Mouse (Mus musculus) layer of hippocampus, postnatal 10 days (tissue): ENCODE measurements around the gene Gucd1. TPM values are rescaled to one million over a fixed set of nuclear protein-coding genes. Genes with fewer than 3 reads are reported as not detected.
"Not testable (repeated sequence)": the region's sequence is repeated elsewhere in the genome, so short reads cannot be mapped to it uniquely, and the experiment has no call there.

Experiments
- DNase-seq, 2 experiments: peaks; one replicate each; pipeline ENCODE4 v3.0.0; 2021; ENCODE audit warnings: low spot score in 2 of 2
- total RNA-seq, 2 experiments: library from RNA; stranded (reverse); gene quantifications; 2 replicates each; pipeline ENCODE4 v1.2.3; 2021

The Gucd1 gene
- total RNA-seq, 2 experiments from 2014 or later = 19.4 to 23.7 TPM

DNA sequence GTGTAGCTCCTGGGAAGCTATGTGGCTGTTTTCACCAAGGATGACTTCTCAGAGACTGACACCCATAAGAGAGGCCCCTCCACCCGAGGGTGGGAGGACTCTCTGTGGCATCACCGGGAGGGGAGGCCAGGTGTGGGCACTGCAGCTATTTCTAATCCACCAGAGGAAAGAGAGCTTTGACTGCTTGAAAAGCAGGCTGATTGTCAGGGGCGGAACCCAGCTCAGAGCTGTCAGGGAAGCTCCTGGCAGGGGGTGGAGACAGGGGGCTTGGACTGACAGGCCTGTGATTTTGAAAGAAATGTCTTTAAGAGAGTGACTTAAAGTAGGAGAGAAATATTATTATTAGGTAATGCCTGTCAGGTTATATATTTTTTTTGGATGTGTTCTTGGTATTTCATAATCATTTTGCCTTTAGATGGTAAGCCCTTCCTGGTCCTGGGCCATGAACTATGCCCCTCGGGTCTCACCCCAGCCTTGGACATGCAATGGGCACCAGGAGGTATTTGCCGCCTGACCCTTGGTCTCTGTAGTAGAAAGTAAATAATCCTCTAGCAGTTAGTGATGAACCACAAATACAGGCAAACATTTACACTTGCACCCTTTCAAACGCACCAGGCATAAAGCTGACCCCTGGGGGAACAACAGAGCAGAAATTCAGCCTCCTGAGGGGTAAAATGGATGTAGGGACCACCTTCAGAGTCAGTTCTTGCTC, 42.5 kb downstream of the Gucd1 start:
- not testable (repeated sequence) for DNase-seq

DNA sequence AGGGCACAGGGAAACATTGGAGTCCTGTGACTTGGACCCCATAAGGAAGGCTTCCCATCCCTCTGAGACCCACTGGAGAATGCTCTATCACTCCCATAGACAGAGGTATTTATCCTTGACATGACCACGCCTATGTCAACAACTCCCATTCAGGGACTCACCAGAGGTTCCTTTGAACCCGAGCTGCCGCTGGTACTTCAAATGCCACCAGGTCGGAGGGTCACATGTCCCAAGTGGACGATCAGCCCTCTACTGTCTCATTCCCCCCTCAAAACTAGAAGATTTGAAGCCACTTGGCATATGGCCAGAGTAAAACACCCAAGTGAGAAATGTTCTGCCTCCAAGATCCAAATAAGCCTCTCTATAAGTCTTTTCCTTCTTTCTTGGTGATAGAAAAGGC, 43.2 kb downstream of the Gucd1 start:
- no peak for DNase-seq

GRCm38 (mm10) chr10:75473411-75473810, 44.4 kb downstream of the Gucd1 start:
- DNase-seq = no peak

- DNase-seq = peak; percentile 25 to 49
These were observed 51.8 kb downstream of the Gucd1 start for GRCm38 (mm10) chr10:75465781-75466550.

- DNase-seq = no peak
These were observed 55.0 kb downstream of the Gucd1 start for GRCm38 (mm10) chr10:75462728-75463127.

- DNase-seq = no peak
These were observed 59.4 kb downstream of the Gucd1 start for GRCm38 (mm10) chr10:75458329-75458728.

DNA sequence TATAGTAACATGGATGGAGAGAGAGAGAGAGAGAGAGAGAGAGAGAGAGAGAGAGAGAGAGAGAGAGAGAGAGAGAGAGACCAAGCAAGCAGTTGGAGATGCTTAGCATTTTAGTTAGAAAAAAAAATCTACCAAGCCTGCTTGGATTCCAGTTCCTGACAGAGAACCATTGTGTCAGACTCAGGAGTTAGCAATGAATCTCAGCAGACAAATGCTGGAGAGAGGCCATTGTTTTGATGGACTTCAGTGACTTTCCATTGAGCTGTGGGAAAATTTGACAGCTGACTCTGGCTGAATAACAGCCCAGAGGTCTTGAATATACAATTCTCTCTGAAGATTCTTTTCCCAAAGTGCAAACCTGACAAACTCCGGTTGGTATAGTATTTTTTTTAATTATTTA, 59.9 kb downstream of the Gucd1 start:
- DNase-seq = no peak

GRCm38 (mm10) chr10:75456061-75456831, 61.5 kb downstream of the Gucd1 start:
- DNase-seq = not testable (repeated sequence)

- DNase-seq = peak in 1 of 2 experiments; percentile 54
These were observed 66.6 kb downstream of the Gucd1 start for GRCm38 (mm10) chr10:75451036-75451786.

DNA sequence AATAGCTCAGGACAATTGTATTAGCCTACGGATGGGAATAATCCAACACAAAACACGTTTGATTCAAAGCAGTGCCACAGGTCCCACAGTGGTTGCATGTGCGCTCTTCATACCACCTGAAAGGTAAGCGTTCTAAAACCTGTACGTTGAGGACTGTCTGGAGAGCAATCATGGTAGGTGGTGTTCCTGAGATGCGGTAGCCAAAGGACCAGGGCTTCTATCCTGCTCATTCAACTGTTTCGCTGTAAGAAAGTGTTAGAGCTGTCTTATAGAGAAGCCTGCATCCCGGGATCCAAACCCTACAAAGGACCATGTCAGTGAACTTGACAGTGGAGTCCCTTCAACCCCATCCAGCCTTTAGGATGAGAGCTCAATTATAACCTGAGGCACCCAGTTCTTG, 67.4 kb downstream of the Gucd1 start:
- no peak for DNase-seq

- DNase-seq = no peak
These were observed 68.9 kb downstream of the Gucd1 start for GRCm38 (mm10) chr10:75448806-75449420.

- no peak for DNase-seq
These were observed 70.3 kb downstream of the Gucd1 start for GRCm38 (mm10) chr10:75447489-75447888.

- DNase-seq = no peak
These were observed 71.2 kb downstream of the Gucd1 start for GRCm38 (mm10) chr10:75446501-75447083.

DNA sequence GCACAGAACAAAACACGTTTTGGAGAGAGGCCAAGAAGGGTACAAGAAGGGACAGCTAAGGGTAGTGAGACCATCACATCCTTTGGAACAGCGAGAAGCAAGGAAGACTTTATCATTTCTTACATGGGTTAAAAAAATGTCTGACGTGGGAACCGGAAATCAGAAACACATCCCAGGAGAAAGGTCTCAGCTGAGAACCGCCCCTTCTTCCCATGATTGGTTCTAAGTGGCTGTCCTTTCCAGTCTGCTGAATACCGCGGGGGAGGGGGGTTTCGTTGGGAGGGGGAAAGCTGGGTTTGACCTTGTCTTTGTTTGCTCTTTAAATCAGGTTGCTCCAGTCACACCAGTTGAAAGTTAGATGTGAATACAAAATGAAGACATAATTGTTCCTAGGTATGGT, 72.7 kb downstream of the Gucd1 start:
- DNase-seq = no peak

DNA sequence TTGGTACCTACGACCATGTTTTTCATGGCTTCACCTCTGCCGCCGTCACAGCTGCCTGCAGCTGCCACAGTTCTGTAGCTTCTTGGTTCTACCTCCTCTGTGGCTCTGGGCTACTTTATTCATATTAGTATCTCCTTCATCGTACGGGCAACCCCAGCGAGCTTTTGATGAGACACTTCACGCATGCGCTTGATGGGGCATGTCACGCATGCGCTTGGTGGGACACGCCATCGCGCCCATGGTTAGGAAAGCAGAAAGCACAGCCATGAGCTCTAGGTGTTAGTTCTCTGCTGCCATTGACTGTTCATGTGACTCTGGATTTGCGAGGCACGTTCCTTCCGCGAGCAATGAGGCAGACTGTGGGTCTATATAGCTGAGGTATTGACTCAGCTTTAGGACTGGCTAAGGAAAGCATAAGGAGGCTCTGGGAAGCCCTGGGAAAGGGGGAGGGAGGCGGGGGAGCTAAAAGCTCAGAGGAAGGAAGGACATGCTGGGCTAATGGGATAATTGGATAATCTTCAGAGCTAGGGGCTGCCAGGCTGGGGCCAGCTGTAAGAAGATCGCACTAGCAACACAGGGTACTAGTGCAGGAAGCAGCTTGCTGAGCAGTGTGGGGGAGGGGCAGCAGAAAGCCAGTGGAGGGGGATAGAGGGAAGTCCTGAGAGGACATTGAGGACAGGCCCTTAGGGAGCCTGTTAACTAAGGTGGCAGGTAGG, 73.5 kb downstream of the Gucd1 start:
- no peak for DNase-seq

GRCm38 (mm10) chr10:75443017-75443416, 74.8 kb downstream of the Gucd1 start:
- no peak for DNase-seq

- DNase-seq = no peak
These were observed 76.0 kb downstream of the Gucd1 start for GRCm38 (mm10) chr10:75441800-75442199.

DNA sequence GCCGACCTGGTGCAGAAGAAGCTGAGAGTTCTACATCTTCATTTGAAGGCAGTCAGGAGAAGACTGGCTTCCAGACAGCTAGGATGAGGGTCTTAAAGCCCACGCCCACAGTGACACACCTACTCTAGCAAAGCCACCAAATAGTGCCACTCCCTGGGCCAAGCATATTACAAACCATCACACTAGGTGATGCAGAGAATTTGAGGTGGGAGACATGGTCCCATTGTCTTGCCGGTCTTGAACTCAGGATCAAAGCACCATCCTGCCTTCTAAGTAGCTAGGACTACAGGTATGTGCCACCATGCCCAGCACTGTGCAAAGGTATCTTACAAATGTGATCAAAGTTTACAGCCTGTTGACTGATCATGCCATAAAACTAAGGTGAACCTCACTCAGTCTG, 77.0 kb downstream of the Gucd1 start:
- no peak for DNase-seq

- peak; percentile 71 to 73 for DNase-seq
These were observed 78.5 kb downstream of the Gucd1 start for GRCm38 (mm10) chr10:75439211-75439811.
